Comparison of ENCODE assay signal across 8 mouse cellular contexts in the genomic region with DNA sequence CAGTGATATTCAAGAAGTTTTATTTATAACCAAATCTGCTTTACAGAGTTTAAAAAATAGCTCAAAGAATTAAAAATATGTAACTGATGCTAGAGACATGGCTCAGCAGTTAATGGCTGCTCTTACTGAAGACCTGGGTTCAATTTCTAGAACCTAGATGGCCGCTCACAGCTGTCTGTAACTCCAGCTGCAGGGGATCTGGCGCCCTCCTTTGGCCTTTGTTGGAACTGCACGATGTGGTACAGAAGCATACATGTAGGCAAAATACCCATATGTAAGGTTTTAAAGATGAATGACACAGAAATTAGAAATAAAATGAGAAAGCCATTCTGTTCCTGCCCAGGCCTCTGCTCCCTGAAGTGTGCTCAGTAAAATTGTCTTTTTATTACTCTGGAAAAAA. TPM values are rescaled to one million over a fixed set of nuclear protein-coding genes. Genes with fewer than 3 reads are reported as not detected.
DNase-seq lines count a peak whose midpoint lies in the region; ATAC-seq and TF ChIP-seq lines count a peak whose summit lies in the region.

No protein-coding gene starts in this region.

- DNase-seq in right cerebral cortex, adult 2 months (ENCODE audit: low spot score in 2 of 2) = peak; percentile 49 to 55
- no peak for DNase-seq in right cerebral cortex, postnatal 36 days (ENCODE audit: low spot score in 2 of 2)
- DNase-seq in adrenal gland, adult 18-20 months (ENCODE audit: low spot score in 2 of 2) = peak; percentile 69 to 73
- peak; percentile 79 for DNase-seq in embryonic facial prominence, embryonic 11.5 days (ENCODE audit: low spot score)
- DNase-seq in kidney, adult 2 months = peak; percentile 63
- peak; percentile 43 for DNase-seq in limb, embryonic 14.5 days (ENCODE audit: low spot score)
- peak; percentile 51 for DNase-seq in ovary, postnatal 14 days (ENCODE audit: low spot score)
- DNase-seq in urinary bladder, postnatal 36 days (ENCODE audit: low spot score in 2 of 2) = peak; percentile 37 to 56

- no peak overlapping the region for H3K4me2 ChIP-seq in embryonic facial prominence, embryonic 11.5 days (ENCODE audit: low read depth, low read length)
- no peak overlapping the region for H3K4me2 ChIP-seq in limb, embryonic 14.5 days (replicated peaks; ENCODE audit: low read depth, low read length, severe bottlenecking)

- H3K27ac ChIP-seq in embryonic facial prominence, embryonic 11.5 days (replicated peaks; ENCODE audit: low read depth, low read length) = no peak overlapping the region
- H3K27ac ChIP-seq in kidney, adult 2 months (ENCODE audit: insufficient read depth, low read depth, low read length) = no peak overlapping the region
- H3K27ac ChIP-seq in limb, embryonic 14.5 days (replicated peaks; ENCODE audit: low read depth, low read length) = no peak overlapping the region

- no peaks in the 10 kb centered on the region for H3K27me3 ChIP-seq in embryonic facial prominence, embryonic 11.5 days (ENCODE audit: control insufficient read depth, insufficient read depth, low read length)
- no peaks in the 10 kb centered on the region for H3K27me3 ChIP-seq in kidney, adult 2 months (replicated peaks; ENCODE audit: control insufficient read depth, insufficient read depth, low read length)
- H3K27me3 ChIP-seq in limb, embryonic 14.5 days (ENCODE audit: control insufficient read depth, insufficient read depth, low read length) = no peaks in the 10 kb centered on the region

- no peak for TF ChIP-seq POLR2A in kidney, adult 2 months (IDR thresholded peaks at IDR 0.05; ENCODE audit: low read depth, low read length)
- TF ChIP-seq POLR2A in limb, embryonic 14.5 days (IDR thresholded peaks at IDR 0.05; ENCODE audit: borderline replicate concordance, extremely low read depth, insufficient read depth, insufficient read length) = no peak

- H3K36me3 ChIP-seq in embryonic facial prominence, embryonic 11.5 days (replicated peaks; ENCODE audit: control insufficient read depth, insufficient read depth, low read depth, low read length) = no peaks in the 10 kb centered on the region
- no peaks in the 10 kb centered on the region for H3K36me3 ChIP-seq in kidney, adult 2 months (ENCODE audit: control insufficient read depth, insufficient read depth, low read length)
- no peaks in the 10 kb centered on the region for H3K36me3 ChIP-seq in limb, embryonic 14.5 days (ENCODE audit: control insufficient read depth, insufficient read depth, low read length)

- H3K9ac ChIP-seq in embryonic facial prominence, embryonic 11.5 days (replicated peaks; ENCODE audit: low read length) = no peak overlapping the region
- H3K9ac ChIP-seq in limb, embryonic 14.5 days (ENCODE audit: low read depth, low read length, severe bottlenecking) = no peak overlapping the region

- ATAC-seq in embryonic facial prominence, embryonic 11.5 days (replicated peaks; ENCODE audit: insufficient number of reproducible peaks, low FRiP score, low TSS enrichment, low read depth) = no peak
- no peak for ATAC-seq in limb, embryonic 14.5 days (ENCODE audit: low FRiP score, low read depth)

- no peaks in the 10 kb centered on the region for H3K4me1 ChIP-seq in embryonic facial prominence, embryonic 11.5 days (ENCODE audit: control insufficient read depth, insufficient read depth, low read length)
- no peaks in the 10 kb centered on the region for H3K4me1 ChIP-seq in kidney, adult 2 months (ENCODE audit: control insufficient read depth, insufficient read depth, low read length)
- H3K4me1 ChIP-seq in limb, embryonic 14.5 days (ENCODE audit: control insufficient read depth, insufficient read depth, low read length) = no peaks in the 10 kb centered on the region

- TF ChIP-seq CTCF in kidney, adult 2 months (conservative IDR thresholded peaks at IDR 0.05; ENCODE audit: insufficient read depth, insufficient read length, low read depth, low read length) = peak; percentile 74

- no peak overlapping the region for H3K4me3 ChIP-seq in embryonic facial prominence, embryonic 11.5 days (ENCODE audit: low read depth, low read length)
- H3K4me3 ChIP-seq in kidney, adult 2 months (ENCODE audit: insufficient read depth, low read depth, low read length) = no peak overlapping the region
- H3K4me3 ChIP-seq in limb, embryonic 14.5 days (replicated peaks; ENCODE audit: low read length) = no peak overlapping the region

- no peaks in the 10 kb centered on the region for H3K9me3 ChIP-seq in embryonic facial prominence, embryonic 11.5 days (replicated peaks; ENCODE audit: control insufficient read depth, low read length)
- H3K9me3 ChIP-seq in limb, embryonic 14.5 days (ENCODE audit: control insufficient read depth, low read length) = no peaks in the 10 kb centered on the region

- WGBS in embryonic facial prominence, embryonic 11.5 days = 6% methylated on average over 3 of the region's 3 CpGs
- 19% methylated on average over 3 of the region's 3 CpGs for WGBS in kidney, adult 2 months
- WGBS in limb, embryonic 14.5 days = 6% methylated on average over 3 of the region's 3 CpGs

RNA-seq across cellular contexts. Expression of gene Ero1lb, which starts 23.3 kb away (rescaled TPM):
- 10 to 100 TPM; 14.3 to 17.4 TPM for total RNA-seq in adrenal gland, adult 18-20 months (2021)
- 7.8 and 8.8 TPM in 2 replicates for polyA plus RNA-seq in embryonic facial prominence, embryonic 11.5 days (2014; fragmentation: Nextera tagmentation; extraction: Ambion mirVana)
- polyA plus RNA-seq in kidney, adult 2 months (2012; rRNA removed) = 3.0 and 3.2 TPM in 2 replicates
- 3.1 and 3.4 TPM in 2 replicates for polyA plus RNA-seq in limb, embryonic 14.5 days (2012; rRNA removed)
- polyA plus RNA-seq in limb, embryonic 14.5 days (2014; fragmentation: Nextera tagmentation; extraction: Ambion mirVana) = 5.9 and 6.4 TPM in 2 replicates

Comparison
In these comparisons a context has a peak if more than half of its experiments do, and no peak if none do; other contexts are left out.
1. DNase-seq: peak in right cerebral cortex, adult 2 months (2 of 2), adrenal gland, adult 18-20 months (2 of 2), embryonic facial prominence, embryonic 11.5 days (single experiment), kidney, adult 2 months (single experiment), limb, embryonic 14.5 days (single experiment), ovary, postnatal 14 days (single experiment) and urinary bladder, postnatal 36 days (2 of 2); none in right cerebral cortex, postnatal 36 days (0 of 2).